Mouse (Mus musculus): ENCODE results near the gene Cfap161.

GRCm38 (mm10) chr7:83751055-83751454 lies 43.6 kb downstream of the Cfap161 start:
- TF ChIP-seq CTCF (IDR thresholded peaks at IDR 0.05; ENCODE audit: low read depth) (no peak), EP300 (IDR thresholded peaks at IDR 0.05; ENCODE audit: low read depth) (no peak)

All from heart, postnatal 0 days (tissue).